Mouse (Mus musculus) testis, adult 2 months (tissue): ENCODE data around the gene Plch1. TPM values are rescaled to one million over a fixed set of nuclear protein-coding genes. Genes with fewer than 3 reads are reported as not detected.

Experiments used
- H3K27ac ChIP-seq: fragments of 200-500 bp; 2 replicates; pipeline ENCODE4 v1.5.1; 2012; ENCODE audit warnings: low read depth, low read length; ENCODE audit not compliant: control insufficient read depth, insufficient read depth
- H3K27me3 ChIP-seq: fragments of 200-500 bp; 2 replicates; pipeline ENCODE4 v1.6.1; 2012; ENCODE audit warnings: mild to moderate bottlenecking, low read length, moderate library complexity; ENCODE audit not compliant: control insufficient read depth, insufficient read depth
- H3K36me3 ChIP-seq: fragments of 200-500 bp; 2 replicates; pipeline ENCODE4 v1.6.1; 2012; ENCODE audit warnings: mild to moderate bottlenecking, low read length; ENCODE audit not compliant: control insufficient read depth, insufficient read depth
- H3K4me1 ChIP-seq: fragments of 200-500 bp; 2 replicates; pipeline ENCODE4 v1.6.1; 2012; ENCODE audit warnings: low read length; ENCODE audit not compliant: control insufficient read depth, insufficient read depth
- H3K4me3 ChIP-seq: fragments of 200-500 bp; 2 replicates; pipeline ENCODE4 v1.5.1; 2012; ENCODE audit warnings: low read depth, mild to moderate bottlenecking, low read length, moderate library complexity, mixed read lengths; ENCODE audit not compliant: control insufficient read depth
- CTCF ChIP-seq: fragments of 200-500 bp; IDR thresholded peaks from 2 replicates; pipeline ENCODE4 v1.5.1; 2012; ENCODE audit warnings: low read depth, mild to moderate bottlenecking, inconsistent platforms, low read length, moderate library complexity; ENCODE audit not compliant: control insufficient read depth, insufficient read depth, insufficient replicate concordance
- POLR2A ChIP-seq: fragments of 200-500 bp; IDR thresholded peaks from 2 replicates; pipeline ENCODE4 v1.6.1; 2012; ENCODE audit warnings: low read depth, mild to moderate bottlenecking, inconsistent platforms, low read length, moderate library complexity; ENCODE audit not compliant: control insufficient read depth
- polyA plus RNA-seq: library from polyadenylated mRNA; depleted of rRNA; stranded (reverse); fragments of >200 nt; gene quantifications from 2 replicates; pipeline ENCODE4 v1.2.3, GENCODE M21; 2012

The Plch1 gene
- polyA plus RNA-seq, 1 experiment = 0.26 TPM

DNA sequence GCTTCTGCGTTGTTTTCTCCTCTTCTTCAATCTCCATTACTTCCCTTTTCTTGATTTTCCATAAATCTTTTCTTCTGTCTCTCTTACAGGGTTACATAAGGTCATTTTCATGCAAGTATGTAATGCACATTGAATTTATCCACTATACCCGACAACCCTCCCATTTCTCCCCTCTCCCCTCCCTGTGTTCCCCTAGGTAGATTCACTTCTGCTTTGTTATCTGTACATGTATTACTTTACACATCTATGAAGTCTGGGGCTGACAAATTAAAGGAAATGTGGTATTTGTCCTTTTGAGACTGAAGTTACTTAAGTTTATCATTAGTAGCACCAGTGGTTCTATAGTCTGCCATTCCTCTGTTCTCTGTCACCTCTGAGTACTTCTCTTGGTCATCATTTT, 18.2 kb downstream of the Plch1 start:
- no peaks in the 10 kb centered on the region for H3K4me1 ChIP-seq
- no peak overlapping the region for H3K4me3 ChIP-seq
- TF ChIP-seq POLR2A (no peak), CTCF (no peak)
- no peaks in the 10 kb centered on the region for H3K36me3 ChIP-seq
- H3K27ac ChIP-seq = no peak overlapping the region
- no peaks in the 10 kb centered on the region for H3K27me3 ChIP-seq

GRCm38 (mm10) chr3:63878995-63879666, 20.1 kb downstream of the Plch1 start:
- H3K27me3 ChIP-seq = no peaks in the 10 kb centered on the region
- no peaks in the 10 kb centered on the region for H3K36me3 ChIP-seq
- H3K27ac ChIP-seq = no peak overlapping the region
- no peaks in the 10 kb centered on the region for H3K4me1 ChIP-seq
- no peak for TF ChIP-seq POLR2A
- TF ChIP-seq CTCF = no peak
- H3K4me3 ChIP-seq = no peak overlapping the region

GRCm38 (mm10) chr3:63872818-63873217, 26.5 kb downstream of the Plch1 start:
- no peak overlapping the region for H3K27ac ChIP-seq
- H3K36me3 ChIP-seq = no peaks in the 10 kb centered on the region
- no peaks in the 10 kb centered on the region for H3K4me1 ChIP-seq
- no peak overlapping the region for H3K4me3 ChIP-seq
- no peak for TF ChIP-seq CTCF
- TF ChIP-seq POLR2A = no peak
- no peaks in the 10 kb centered on the region for H3K27me3 ChIP-seq

DNA sequence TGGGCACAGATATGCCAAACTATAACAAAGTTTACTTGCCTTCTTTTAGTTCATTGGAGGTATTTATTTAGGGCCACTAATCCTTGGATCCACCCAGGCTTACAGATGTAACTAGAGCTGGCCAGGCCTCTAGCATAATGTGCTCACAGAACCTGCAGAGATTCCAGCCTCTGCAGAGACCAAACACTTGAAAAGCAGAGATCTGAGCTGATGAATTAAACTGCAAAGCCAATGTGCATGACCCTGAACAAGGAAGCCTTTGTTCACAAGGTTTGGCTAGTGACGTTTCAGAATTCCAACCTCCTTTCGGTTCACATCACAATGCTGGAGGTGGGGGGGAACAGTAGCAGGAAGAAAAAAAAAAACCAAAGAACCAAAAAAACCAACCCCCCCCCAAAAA, 28.0 kb downstream of the Plch1 start:
- Histone ChIP-seq H3K4me3 (no peak overlapping the region), H3K4me1 (no peaks in the 10 kb centered on the region), H3K27me3 (no peaks in the 10 kb centered on the region), H3K36me3 (no peaks in the 10 kb centered on the region), H3K27ac (no peak overlapping the region)
- no peak for TF ChIP-seq POLR2A
- no peak for TF ChIP-seq CTCF

GRCm38 (mm10) chr3:63868285-63868684, 31.0 kb downstream of the Plch1 start:
- TF ChIP-seq CTCF (no peak), POLR2A (no peak)
- no peaks in the 10 kb centered on the region for H3K27me3 ChIP-seq

DNA sequence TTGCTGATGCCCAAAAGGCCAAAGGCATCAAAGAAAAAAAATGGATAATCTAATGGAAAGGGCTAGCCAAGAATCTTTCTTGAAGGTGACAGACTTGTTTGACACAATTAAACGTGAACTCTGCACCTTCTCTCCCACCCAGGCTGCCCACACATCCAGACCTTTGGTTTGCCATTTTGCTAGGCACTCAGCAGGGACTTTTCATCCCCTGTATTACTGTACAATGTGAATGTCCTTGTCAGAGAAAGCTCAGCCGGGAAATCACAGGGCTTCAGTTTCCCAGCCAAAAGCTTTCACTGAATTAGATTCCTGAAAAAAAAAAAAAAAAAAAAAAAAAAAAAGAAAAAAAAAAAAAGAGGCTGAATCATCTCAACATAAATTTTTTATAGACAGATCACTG, 34.2 kb downstream of the Plch1 start:
- Histone ChIP-seq H3K27me3 (no peaks in the 10 kb centered on the region), H3K36me3 (no peaks in the 10 kb centered on the region), H3K4me1 (no peaks in the 10 kb centered on the region), H3K27ac (no peak overlapping the region), H3K4me3 (no peak overlapping the region)
- TF ChIP-seq POLR2A (no peak), CTCF (no peak)

More at GRCm38 (mm10) chr3:63868285-63868684, 31.0 kb downstream of the Plch1 start:
- Histone ChIP-seq H3K27ac (no peak overlapping the region), H3K4me1 (no peaks in the 10 kb centered on the region), H3K4me3 (no peak overlapping the region), H3K36me3 (no peaks in the 10 kb centered on the region)

DNA sequence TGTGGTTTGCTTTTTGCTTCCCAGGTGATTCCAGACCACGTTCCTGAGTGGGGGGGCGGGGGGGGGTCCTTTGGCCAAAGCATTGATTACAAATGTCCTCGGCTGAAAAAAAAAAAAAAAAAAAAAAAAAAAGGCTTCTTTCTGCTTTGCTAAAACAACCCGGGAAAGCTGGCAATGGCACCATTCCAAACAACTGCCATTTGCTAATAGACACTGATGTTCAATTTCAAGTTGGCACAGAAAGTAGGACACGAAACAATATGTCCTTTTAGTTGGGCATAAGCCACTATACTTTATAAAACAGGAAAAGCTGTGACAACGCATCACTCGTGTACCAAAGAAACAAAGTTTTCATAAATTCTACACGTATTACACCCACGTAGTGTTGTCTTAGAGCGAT, 36.6 kb downstream of the Plch1 start:
- Histone ChIP-seq H3K36me3 (no peaks in the 10 kb centered on the region), H3K27ac (no peak overlapping the region), H3K4me1 (no peaks in the 10 kb centered on the region), H3K27me3 (no peaks in the 10 kb centered on the region), H3K4me3 (no peak overlapping the region)
- TF ChIP-seq POLR2A (no peak), CTCF (no peak)
